Mouse (Mus musculus) embryonic facial prominence, embryonic 15.5 days (tissue): ENCODE measurements around the gene Polr3gl. TPM values are rescaled to one million over a fixed set of nuclear protein-coding genes. Genes with fewer than 3 reads are reported as not detected.

Source experiments
- ATAC-seq: fragments of 200-750 bp; cut with Nextera tagmentation; 2 replicates; pipeline ENCODE4 v1.8.0; 2017; ENCODE audit warnings: low read depth, moderate TSS enrichment; ENCODE audit not compliant: insufficient number of reproducible peaks, low FRiP score, low TSS enrichment
- H3K27ac ChIP-seq: fragments of 300-500 bp; sonication (generic); replicated peaks from 2 replicates; pipeline ENCODE4 v1.5.1; 2015; ENCODE audit warnings: mild to moderate bottlenecking, inconsistent platforms
- H3K27me3 ChIP-seq: fragments of 300-500 bp; sonication (generic); 2 replicates; pipeline ENCODE4 v1.6.1; 2015; ENCODE audit warnings: inconsistent platforms
- H3K36me3 ChIP-seq: fragments of 300-500 bp; sonication (generic); 2 replicates; pipeline ENCODE4 v1.6.1; 2015; ENCODE audit warnings: mild to moderate bottlenecking, inconsistent platforms
- H3K4me1 ChIP-seq: fragments of 300-500 bp; sonication (generic); 2 replicates; pipeline ENCODE4 v1.6.1; 2015; ENCODE audit warnings: inconsistent platforms
- H3K4me2 ChIP-seq: fragments of 300-500 bp; sonication (generic); replicated peaks from 2 replicates; pipeline ENCODE4 v1.6.1; 2015; ENCODE audit warnings: mild to moderate bottlenecking, inconsistent platforms
- H3K4me3 ChIP-seq: fragments of 300-500 bp; sonication (generic); replicated peaks from 2 replicates; pipeline ENCODE4 v1.5.1; 2015; ENCODE audit warnings: mild to moderate bottlenecking, inconsistent platforms
- H3K9ac ChIP-seq: fragments of 300-500 bp; sonication (generic); 2 replicates; pipeline ENCODE4 v1.6.1; 2015; ENCODE audit warnings: inconsistent platforms
- H3K9me3 ChIP-seq: fragments of 300-500 bp; sonication (generic); replicated peaks from 2 replicates; pipeline ENCODE4 v1.6.1; 2016; ENCODE audit warnings: inconsistent platforms
- WGBS: fragments of 180-500 bp; shearing (Covaris S2); methylation state at CpG from one replicate; pipeline ENCODE4 v1.1.7; 2015; 5-methylcytosine and 5-hydroxymethylcytosine counted together
- polyA plus RNA-seq: library from polyadenylated mRNA; unstranded; fragments of >200 nt; fragmentation: Nextera tagmentation; extraction: Ambion mirVana; gene quantifications from 2 replicates; pipeline ENCODE4 v1.2.1, GENCODE M21; 2015

The Polr3gl gene
- polyA plus RNA-seq, 1 experiment from 2014 or later, result 48.5 TPM

- Histone ChIP-seq H3K4me3 (peak overlapping the region; percentile 78), H3K4me1 (peaks cover 50% of the 10 kb centered on the region), H3K9me3 (no peaks in the 10 kb centered on the region), H3K27ac (peak overlapping the region; percentile 39), H3K36me3 (peaks cover 21% of the 10 kb centered on the region), H3K4me2 (peak overlapping the region; percentile 73), H3K9ac (no peak overlapping the region), H3K27me3 (no peaks in the 10 kb centered on the region)
- 81% methylated on average over 9 of the region's 9 CpGs for WGBS
- ATAC-seq, result no peak
These were observed 32.9 kb downstream of the Polr3gl start for GRCm38 (mm10) chr3:96560881-96561668.

- Histone ChIP-seq H3K4me2 (peak overlapping the region; percentile 73), H3K27ac (peak overlapping the region; percentile 39; the same call in 1 of the 2 replicates), H3K36me3 (peaks cover 21% of the 10 kb centered on the region), H3K4me3 (peak overlapping the region; percentile 78), H3K27me3 (no peaks in the 10 kb centered on the region), H3K9ac (peak overlapping the region; percentile 10; the same call in 1 of the 2 replicates), H3K4me1 (peaks cover 59% of the 10 kb centered on the region), H3K9me3 (no peaks in the 10 kb centered on the region)
- no peak for ATAC-seq
- 76% methylated on average over 23 of the region's 23 CpGs for WGBS
These were observed 33.8 kb downstream of the Polr3gl start for GRCm38 (mm10) chr3:96559911-96560850.

- WGBS, result 68% methylated on average over 12 of the region's 12 CpGs
- Histone ChIP-seq H3K27ac (peak overlapping the region; percentile 39; the same call in 1 of the 2 replicates), H3K4me1 (peaks cover 66% of the 10 kb centered on the region), H3K27me3 (no peaks in the 10 kb centered on the region), H3K4me3 (peak overlapping the region; percentile 78), H3K4me2 (peak overlapping the region; percentile 73), H3K9ac (peak overlapping the region; percentile 10; the same call in 1 of the 2 replicates), H3K36me3 (peaks cover 21% of the 10 kb centered on the region), H3K9me3 (no peaks in the 10 kb centered on the region)
- no peak for ATAC-seq
These were observed 34.5 kb downstream of the Polr3gl start for GRCm38 (mm10) chr3:96559398-96559910.

GRCm38 (mm10) chr3:96558668-96559196 lies 35.2 kb downstream of the Polr3gl start:
- WGBS, result 31% methylated on average over 10 of the region's 10 CpGs
- H3K4me2 ChIP-seq, result peak overlapping the region; percentile 73
- peak overlapping the region; percentile 78 for H3K4me3 ChIP-seq
- peaks cover 61% of the 10 kb centered on the region for H3K4me1 ChIP-seq
- H3K9me3 ChIP-seq, result no peaks in the 10 kb centered on the region
- no peak for ATAC-seq
- peak overlapping the region; percentile 87 for H3K9ac ChIP-seq
- no peaks in the 10 kb centered on the region for H3K27me3 ChIP-seq
- peaks cover 21% of the 10 kb centered on the region for H3K36me3 ChIP-seq
- H3K27ac ChIP-seq, result peak overlapping the region; percentile 97

GRCm38 (mm10) chr3:96558159-96558558 lies 35.8 kb downstream of the Polr3gl start:
- under 1% methylated on average over 17 of the region's 17 CpGs for WGBS
- Histone ChIP-seq H3K4me3 (peak overlapping the region; percentile 78), H3K36me3 (peaks cover 21% of the 10 kb centered on the region), H3K27ac (peak overlapping the region; percentile 97), H3K4me1 (peaks cover 59% of the 10 kb centered on the region), H3K9ac (peak overlapping the region; percentile 87), H3K9me3 (no peaks in the 10 kb centered on the region), H3K27me3 (no peaks in the 10 kb centered on the region), H3K4me2 (peak overlapping the region; percentile 73)
- ATAC-seq, result no peak

GRCm38 (mm10) chr3:96557694-96558093 lies 36.3 kb downstream of the Polr3gl start, which contains the start of gene Txnip:
Txnip (plus strand) TSS chr3:96557957.
- H3K36me3 ChIP-seq, result peaks cover 21% of the 10 kb centered on the region
- ATAC-seq, result peak; percentile 97
- H3K27ac ChIP-seq, result peak within 1 kb of the TSS; percentile 97
- H3K9me3 ChIP-seq, result no peaks in the 10 kb centered on the region
- no peaks in the 10 kb centered on the region for H3K27me3 ChIP-seq
- peak within 1 kb of the TSS; percentile 78 for H3K4me3 ChIP-seq
- peaks cover 59% of the 10 kb centered on the region for H3K4me1 ChIP-seq
- H3K4me2 ChIP-seq, result peak within 1 kb of the TSS; percentile 73
- H3K9ac ChIP-seq, result peak within 1 kb of the TSS; percentile 87
- WGBS, result under 1% methylated on average over 26 of the region's 26 CpGs

GRCm38 (mm10) chr3:96556651-96557635 lies 37.0 kb downstream of the Polr3gl start:
- peak overlapping the region; percentile 97 for H3K27ac ChIP-seq
- H3K4me1 ChIP-seq, result peaks cover 54% of the 10 kb centered on the region
- no peak for ATAC-seq
- 6% methylated on average over 22 of the region's 22 CpGs for WGBS
- H3K9ac ChIP-seq, result peak overlapping the region; percentile 60
- H3K27me3 ChIP-seq, result no peaks in the 10 kb centered on the region
- no peaks in the 10 kb centered on the region for H3K9me3 ChIP-seq
- peak overlapping the region; percentile 73 for H3K4me2 ChIP-seq
- peaks cover 21% of the 10 kb centered on the region for H3K36me3 ChIP-seq
- peak overlapping the region; percentile 78 for H3K4me3 ChIP-seq

- no peak for ATAC-seq
- Histone ChIP-seq H3K9me3 (no peaks in the 10 kb centered on the region), H3K4me3 (peak overlapping the region; percentile 78; the same call in 1 of the 2 replicates), H3K9ac (no peak overlapping the region), H3K4me2 (peak overlapping the region; percentile 73), H3K27ac (peak overlapping the region; percentile 97), H3K4me1 (peaks cover 55% of the 10 kb centered on the region), H3K36me3 (peaks cover 17% of the 10 kb centered on the region), H3K27me3 (no peaks in the 10 kb centered on the region)
- WGBS, result 62% methylated on average over 15 of the region's 15 CpGs
These were observed 37.9 kb downstream of the Polr3gl start for GRCm38 (mm10) chr3:96555999-96556614.

- WGBS, result 29% methylated on average over 12 of the region's 12 CpGs
- peak overlapping the region; percentile 97 for H3K27ac ChIP-seq
- H3K4me1 ChIP-seq, result peaks cover 48% of the 10 kb centered on the region
- H3K9ac ChIP-seq, result no peak overlapping the region
- H3K4me2 ChIP-seq, result 0 out of 2 replicates have a peak overlapping the region, but pooled peaks have one; percentile 0
- peaks cover 7% of the 10 kb centered on the region for H3K36me3 ChIP-seq
- H3K27me3 ChIP-seq, result no peaks in the 10 kb centered on the region
- no peak overlapping the region for H3K4me3 ChIP-seq
- ATAC-seq, result no peak
- H3K9me3 ChIP-seq, result no peaks in the 10 kb centered on the region
These were observed 38.9 kb downstream of the Polr3gl start for GRCm38 (mm10) chr3:96555041-96555596.
